Mouse (Mus musculus): ENCODE measurements around the gene Caps2.
"Not testable (repeated sequence)": the region's sequence is repeated elsewhere in the genome, so short reads cannot be mapped to it uniquely, and the experiment has no call there.

- TF ChIP-seq CTCF, EP300 (IDR thresholded peaks at IDR 0.05; ENCODE audit: low read depth): not testable (repeated sequence)
These were observed 35.7 kb upstream of the Caps2 start for GRCm38 (mm10) chr10:112127682-112128230.
